Mouse (Mus musculus) lung, postnatal 0 days (tissue): ENCODE measurements around the gene Kif3c. TPM values are rescaled to one million over a fixed set of nuclear protein-coding genes. Genes with fewer than 3 reads are reported as not detected.
A peak's percentile ranks its signal among the peaks of the same experiment; 100 is the strongest.

Experiments
- ATAC-seq: fragments of 200-750 bp; cut with Nextera tagmentation; 2 replicates; pipeline ENCODE4 v1.8.0; 2017; ENCODE audit warnings: moderate library complexity
- DNase-seq: peaks from one replicate; pipeline ENCODE4 v3.0.0-alpha.2; 2016; ENCODE audit warnings: low spot score
- H3K27ac ChIP-seq: fragments of 300-500 bp; sonication (generic); 2 replicates; pipeline ENCODE4 v1.5.1; 2014; ENCODE audit warnings: antibody characterized with exemption, mild to moderate bottlenecking, low read length, mixed read lengths
- H3K27me3 ChIP-seq: fragments of 300-500 bp; sonication (generic); replicated peaks from 2 replicates; pipeline ENCODE4 v1.6.1; 2014; ENCODE audit warnings: low read length, mixed read lengths; ENCODE audit not compliant: insufficient read depth
- H3K36me3 ChIP-seq: fragments of 300-500 bp; sonication (generic); 2 replicates; pipeline ENCODE4 v1.6.1; 2014; ENCODE audit warnings: low read length, mixed read lengths; ENCODE audit not compliant: insufficient read depth
- H3K4me1 ChIP-seq: fragments of 300-500 bp; sonication (generic); 2 replicates; pipeline ENCODE4 v1.6.1; 2014; ENCODE audit warnings: antibody characterized with exemption, low read depth, low read length, mixed read lengths; ENCODE audit not compliant: insufficient read depth
- H3K4me2 ChIP-seq: fragments of 300-500 bp; sonication (generic); replicated peaks from 2 replicates; pipeline ENCODE4 v1.6.1; 2014; ENCODE audit warnings: low read depth, mild to moderate bottlenecking, low read length, moderate library complexity, mixed read lengths
- H3K4me3 ChIP-seq: fragments of 300-500 bp; sonication (generic); 2 replicates; pipeline ENCODE4 v1.5.1; 2014; ENCODE audit warnings: low read depth, low read length
- H3K9ac ChIP-seq: fragments of 300-500 bp; sonication (generic); replicated peaks from 2 replicates; pipeline ENCODE4 v1.6.1; 2014; ENCODE audit warnings: low read depth, mild to moderate bottlenecking
- H3K9me3 ChIP-seq: fragments of 300-500 bp; sonication (generic); 2 replicates; pipeline ENCODE4 v1.6.1; 2016; ENCODE audit warnings: low read length, mixed read lengths
- CTCF ChIP-seq: IDR thresholded peaks from 2 replicates; pipeline ENCODE4 v1.5.1; 2016; ENCODE audit warnings: antibody characterized with exemption, mild to moderate bottlenecking
- EP300 ChIP-seq: IDR thresholded peaks from 2 replicates; pipeline ENCODE4 v1.6.1; 2016; ENCODE audit warnings: antibody characterized with exemption, mild to moderate bottlenecking, control low read depth
- WGBS: fragments of 180-500 bp; shearing (Covaris S2); extraction: QIAGEN DNeasy Blood & Tissue Kit; methylation state at CpG from one replicate; pipeline ENCODE4 v1.1.7; 2014; 5-methylcytosine and 5-hydroxymethylcytosine counted together
- polyA plus RNA-seq: library from polyadenylated mRNA; unstranded; fragments of >200 nt; fragmentation: Nextera tagmentation; extraction: Ambion mirVana; gene quantifications from 2 replicates; pipeline ENCODE4 v1.2.1, GENCODE M21; 2015

Gene Kif3c
- polyA plus RNA-seq, 1 experiment from 2014 or later: 5.6 TPM

DNA sequence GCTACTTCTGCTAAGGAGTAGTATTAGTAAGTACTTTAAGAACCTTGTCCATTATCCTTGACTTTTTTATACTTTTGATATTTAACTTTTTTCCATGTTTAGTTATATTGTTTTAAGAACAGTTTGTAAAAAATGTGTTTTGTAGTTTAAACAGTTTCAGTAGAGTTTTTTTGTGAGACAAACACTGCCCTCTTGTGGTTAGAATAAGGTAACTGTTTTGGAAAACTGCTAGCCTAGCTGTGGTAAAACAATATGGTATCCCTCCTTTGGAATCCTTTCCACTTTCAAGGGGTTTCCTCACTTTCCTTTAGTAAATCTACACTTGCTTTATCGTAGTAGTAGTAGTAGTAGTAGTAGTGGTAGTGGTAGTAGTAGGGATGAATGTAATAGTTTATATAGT, 72.9 kb downstream of the Kif3c start:
- Histone ChIP-seq H3K4me3 (no peak overlapping the region), H3K4me2 (no peak overlapping the region)
- WGBS: 98% methylated on average over 1 of the region's 1 CpGs

DNA sequence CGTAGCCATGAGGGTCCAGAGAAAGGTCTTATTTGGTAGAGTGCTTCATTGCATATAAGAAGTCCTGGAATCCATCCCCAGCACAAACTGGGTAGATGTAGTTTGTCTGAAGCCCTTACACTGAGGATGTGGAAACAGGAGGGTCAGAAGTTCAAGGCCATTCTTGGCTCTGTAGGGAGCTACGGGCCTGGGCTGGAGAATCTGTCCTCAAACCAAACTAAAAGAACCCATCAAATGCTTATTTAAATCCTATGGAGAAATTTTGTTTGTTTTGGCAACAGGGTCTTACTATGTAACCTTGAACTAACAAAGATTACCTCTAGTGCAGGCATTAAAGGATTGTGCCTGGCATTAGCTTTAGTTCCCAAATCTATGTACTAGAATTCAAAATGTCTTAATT, 76.0 kb downstream of the Kif3c start:
- Histone ChIP-seq H3K4me1 (no peaks in the 10 kb centered on the region), H3K27me3 (no peaks in the 10 kb centered on the region), H3K36me3 (no peaks in the 10 kb centered on the region), H3K9me3 (no peaks in the 10 kb centered on the region), H3K9ac (no peak overlapping the region), H3K27ac (no peak overlapping the region), H3K4me2 (no peak overlapping the region), H3K4me3 (no peak overlapping the region)
- TF ChIP-seq CTCF: no peak
- TF ChIP-seq EP300: no peak
- WGBS: 65% methylated on average over 2 of the region's 2 CpGs
- no peak for ATAC-seq
- DNase-seq: no peak

More for the DNA sequence above, 72.9 kb downstream of the Kif3c start:
- Histone ChIP-seq H3K27me3 (no peaks in the 10 kb centered on the region), H3K9ac (no peak overlapping the region), H3K27ac (no peak overlapping the region), H3K9me3 (no peaks in the 10 kb centered on the region), H3K4me1 (no peaks in the 10 kb centered on the region), H3K36me3 (no peaks in the 10 kb centered on the region)
- TF ChIP-seq EP300: no peak
- TF ChIP-seq CTCF: peak; percentile 47
- DNase-seq: peak; percentile 27
- ATAC-seq: no peak

DNA sequence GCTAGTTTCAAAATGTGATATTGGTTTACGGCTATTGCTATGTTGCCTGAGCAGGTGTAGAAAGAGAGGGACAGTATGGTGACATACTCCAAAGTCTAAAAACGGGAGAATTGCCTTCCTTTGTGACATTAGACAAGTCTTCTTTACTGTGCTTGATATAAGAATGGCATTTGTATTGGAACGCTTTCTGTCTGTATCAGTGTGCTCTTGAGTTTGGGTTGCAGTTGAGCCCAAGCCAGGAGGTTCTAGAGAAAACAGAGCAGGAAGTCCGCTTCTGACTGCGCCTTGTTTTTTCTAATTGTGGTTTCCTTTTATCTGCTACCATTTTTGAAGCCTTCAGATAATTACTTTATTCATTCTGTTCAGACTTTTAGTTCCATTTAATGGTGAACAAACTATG, 76.4 kb downstream of the Kif3c start:
- H3K4me1 ChIP-seq: no peaks in the 10 kb centered on the region
- TF ChIP-seq CTCF: no peak
- TF ChIP-seq EP300: no peak
- no peak overlapping the region for H3K9ac ChIP-seq
- no peak overlapping the region for H3K27ac ChIP-seq
- no peak overlapping the region for H3K4me2 ChIP-seq
- H3K9me3 ChIP-seq: no peaks in the 10 kb centered on the region
- no peak for DNase-seq
- WGBS: 77% methylated on average over 5 of the region's 5 CpGs
- no peaks in the 10 kb centered on the region for H3K36me3 ChIP-seq
- H3K27me3 ChIP-seq: no peaks in the 10 kb centered on the region
- H3K4me3 ChIP-seq: no peak overlapping the region
- no peak for ATAC-seq

DNA sequence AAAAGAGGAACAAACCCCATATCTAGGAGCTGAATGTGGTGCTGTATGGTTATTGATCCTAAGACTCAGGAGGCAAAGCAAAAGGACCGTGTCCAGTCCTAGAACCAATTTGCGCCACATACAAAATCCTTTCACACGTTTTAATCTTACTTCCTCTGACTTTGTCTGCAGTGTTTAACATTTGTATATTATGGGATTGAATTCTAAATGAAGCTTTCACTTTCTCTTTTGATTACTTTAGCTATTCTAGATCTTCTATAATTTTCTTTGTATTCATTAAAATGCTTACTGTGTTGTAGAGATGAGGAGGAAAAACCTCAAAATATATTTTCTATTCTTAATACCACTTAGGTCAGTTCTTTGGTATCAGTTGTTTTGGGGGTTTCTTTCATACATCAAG, 88.6 kb downstream of the Kif3c start:
- no peak overlapping the region for H3K27ac ChIP-seq
- H3K9me3 ChIP-seq: no peaks in the 10 kb centered on the region
- no peak overlapping the region for H3K4me2 ChIP-seq
- H3K9ac ChIP-seq: no peak overlapping the region
- WGBS: 85% methylated on average over 3 of the region's 3 CpGs
- H3K4me3 ChIP-seq: no peak overlapping the region
- no peak for TF ChIP-seq EP300
- TF ChIP-seq CTCF: no peak
- H3K36me3 ChIP-seq: peaks cover 17% of the 10 kb centered on the region
- DNase-seq (no peak), ATAC-seq (no peak)
- H3K4me1 ChIP-seq: no peaks in the 10 kb centered on the region
- H3K27me3 ChIP-seq: no peaks in the 10 kb centered on the region

Other genes with a start within 250 kb of the Kif3c start
- 58.4 and 65.4 TPM in 2 replicates for gene Rab10, start 55.2 kb upstream of the Kif3c start, polyA plus RNA-seq
- 8.5 and 9.4 TPM in 2 replicates for gene Asxl2, start 61.7 kb downstream of the Kif3c start, polyA plus RNA-seq
- 14.5 and 18.8 TPM in 2 replicates for gene Dtnb, start 207.2 kb downstream of the Kif3c start, polyA plus RNA-seq